Mouse (Mus musculus) stomach, adult 2 months (tissue): ENCODE measurements around the gene Zcchc18. TPM values are rescaled to one million over a fixed set of nuclear protein-coding genes. Genes with fewer than 3 reads are reported as not detected.

ENCODE experiments used
- polyA plus RNA-seq: library from polyadenylated mRNA; depleted of rRNA; stranded (reverse); fragments of >200 nt; gene quantifications from 2 replicates; pipeline ENCODE4 v1.2.3, GENCODE M21; 2012; rRNA removed

Gene Zcchc18
- polyA plus RNA-seq: 0.16 and 0.40 TPM in 2 replicates

DNA sequence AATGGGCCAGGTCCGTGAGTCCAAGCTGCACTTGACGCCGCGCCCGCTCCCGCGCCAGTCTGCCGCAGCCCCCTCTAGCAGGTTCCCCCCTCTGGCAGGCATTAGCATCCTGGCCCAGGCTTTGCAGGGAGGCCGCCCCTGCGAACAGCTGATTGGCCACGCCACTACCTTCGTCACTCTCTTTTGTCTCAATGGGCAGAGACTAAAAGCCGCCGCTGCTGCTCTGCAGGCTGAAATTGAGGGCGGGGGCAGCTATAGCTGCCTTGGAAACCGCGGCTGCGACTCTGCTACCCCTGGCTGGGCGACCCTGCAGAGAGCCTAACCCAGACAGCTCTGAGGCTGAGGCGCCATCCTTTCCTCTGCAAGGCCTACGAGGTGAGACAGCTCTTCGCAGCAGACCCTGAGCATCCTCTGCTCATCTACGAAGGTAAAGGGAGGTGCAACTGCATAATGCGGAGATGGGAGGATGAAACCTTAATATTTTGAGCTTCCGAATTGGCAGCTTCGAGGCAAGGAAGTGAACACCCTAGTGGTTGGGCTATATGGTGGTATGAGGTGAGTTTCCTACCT, at the start of gene Zcchc18:
Zcchc18 (plus strand) TSS at position 178 of the 570 bp plus-strand sequence.

GRCm38 (mm10) chrX:136975397-136975796, 17.6 kb upstream of the Zcchc18 start, which contains the start of gene Tmsb15b2:
Tmsb15b2 (minus strand) TSS chrX:136975497.

DNA sequence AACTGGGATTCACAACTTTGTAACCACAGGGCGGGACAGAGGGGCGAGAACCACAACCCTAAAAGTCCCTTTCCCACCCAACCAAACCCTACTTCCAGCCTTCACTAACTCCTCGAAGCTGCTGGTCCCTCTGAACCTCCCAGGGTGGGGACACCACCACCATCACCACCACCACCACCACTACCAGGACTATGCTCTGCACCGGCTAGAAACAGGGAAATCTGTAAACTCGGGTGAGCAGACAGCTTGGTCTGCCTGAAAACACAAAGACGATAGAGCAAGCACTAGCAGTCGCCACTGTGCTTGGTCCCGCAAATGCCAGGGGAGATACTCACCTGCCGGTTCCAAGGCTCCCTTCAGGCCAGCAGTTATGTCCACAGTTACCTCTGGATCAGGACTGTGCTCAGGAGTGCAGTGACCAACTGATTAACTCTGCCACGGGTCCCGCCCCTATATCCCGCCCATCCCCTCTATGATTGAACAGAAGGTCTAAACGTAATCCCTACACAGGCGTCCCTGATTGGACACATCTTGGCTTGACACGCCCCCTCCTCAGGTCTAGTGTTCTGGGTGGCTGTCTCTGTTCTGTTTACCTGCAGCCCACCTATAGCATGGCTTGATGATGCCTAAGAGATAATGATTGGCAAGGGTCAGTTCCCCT, 16.4 kb upstream of the Zcchc18 start, which contains the start of the genes Tmsb15l and Tmsb15b1:
Tmsb15l (minus strand) TSS at position 446 of the 661 bp plus-strand sequence.
Tmsb15b1 (minus strand) TSS at position 451 of the 661 bp plus-strand sequence.

DNA sequence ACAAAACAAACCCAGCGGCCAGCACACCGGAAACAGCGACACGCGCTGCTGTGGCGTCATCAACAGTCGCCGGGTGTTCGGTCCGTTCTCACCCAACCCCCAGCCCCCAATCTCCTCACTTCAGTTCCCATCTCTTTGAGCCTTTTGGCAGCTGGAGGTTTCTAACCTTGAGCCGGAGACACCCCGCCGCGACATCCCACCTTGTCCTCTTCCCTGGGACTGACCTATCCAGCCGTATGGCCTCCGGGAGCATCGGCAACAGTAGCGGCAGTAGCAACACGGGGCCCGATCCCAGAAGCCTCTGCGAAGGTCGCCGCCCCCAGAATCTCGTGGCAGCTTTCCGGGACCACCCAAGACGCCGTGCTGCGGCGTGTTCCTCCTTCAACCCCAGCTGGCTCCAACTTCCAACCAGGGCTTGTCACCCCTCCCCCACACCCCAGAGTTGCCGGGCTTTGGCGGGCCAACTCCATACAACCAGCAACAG, 45.1 kb downstream of the Zcchc18 start, which contains the start of gene Slc25a53:
Slc25a53 (minus strand) TSS at position 303 of the 484 bp plus-strand sequence.

Other genes with a start within 250 kb of the Zcchc18 start
- 4.5 and 7.0 TPM in 2 replicates for gene Morf4l2, start 249.5 kb upstream of the Zcchc18 start, polyA plus RNA-seq
- not detected in 2 replicates for gene Glra4, start 213.0 kb upstream of the Zcchc18 start, polyA plus RNA-seq
- gene Plp1, start 170.5 kb upstream of the Zcchc18 start, polyA plus RNA-seq: 2.2 and 2.8 TPM in 2 replicates
- not detected in 2 replicates for gene Rab9b, start 124.4 kb upstream of the Zcchc18 start, polyA plus RNA-seq
- gene H2bfm, start 65.8 kb upstream of the Zcchc18 start, polyA plus RNA-seq: not detected in 2 replicates
- gene Tmsb15b2, start 17.7 kb upstream of the Zcchc18 start, polyA plus RNA-seq: not detected in 2 replicates
- gene Tmsb15l, start 16.3 kb upstream of the Zcchc18 start, polyA plus RNA-seq: 0.15 TPM in 1 of 2 replicates, not detected in the other
- not detected in 2 replicates for gene Tmsb15b1, start 16.3 kb upstream of the Zcchc18 start, polyA plus RNA-seq
- 0.42 and 0.43 TPM in 2 replicates for gene Slc25a53, start 45.1 kb downstream of the Zcchc18 start, polyA plus RNA-seq
- gene Fam199x, start 56.4 kb downstream of the Zcchc18 start, polyA plus RNA-seq: 0.14 and 0.23 TPM in 2 replicates
- not detected in 2 replicates for gene Esx1, start 128.9 kb downstream of the Zcchc18 start, polyA plus RNA-seq